Mouse (Mus musculus) lung, adult 2 months (tissue): Measurements from ENCODE around the gene Prm1.

Source experiments
- CTCF ChIP-seq: fragments of 200-500 bp; IDR thresholded peaks from 2 replicates; pipeline ENCODE4 v1.5.1; 2011; ENCODE audit warnings: mild to moderate bottlenecking, low read length, control low read depth; ENCODE audit not compliant: insufficient read depth
- POLR2A ChIP-seq: fragments of 200-500 bp; IDR thresholded peaks from 2 replicates; pipeline ENCODE4 v1.6.1; 2011; ENCODE audit warnings: low read depth, mild to moderate bottlenecking, control low read depth, low read length, borderline replicate concordance; ENCODE audit errors: extremely low read depth

DNA sequence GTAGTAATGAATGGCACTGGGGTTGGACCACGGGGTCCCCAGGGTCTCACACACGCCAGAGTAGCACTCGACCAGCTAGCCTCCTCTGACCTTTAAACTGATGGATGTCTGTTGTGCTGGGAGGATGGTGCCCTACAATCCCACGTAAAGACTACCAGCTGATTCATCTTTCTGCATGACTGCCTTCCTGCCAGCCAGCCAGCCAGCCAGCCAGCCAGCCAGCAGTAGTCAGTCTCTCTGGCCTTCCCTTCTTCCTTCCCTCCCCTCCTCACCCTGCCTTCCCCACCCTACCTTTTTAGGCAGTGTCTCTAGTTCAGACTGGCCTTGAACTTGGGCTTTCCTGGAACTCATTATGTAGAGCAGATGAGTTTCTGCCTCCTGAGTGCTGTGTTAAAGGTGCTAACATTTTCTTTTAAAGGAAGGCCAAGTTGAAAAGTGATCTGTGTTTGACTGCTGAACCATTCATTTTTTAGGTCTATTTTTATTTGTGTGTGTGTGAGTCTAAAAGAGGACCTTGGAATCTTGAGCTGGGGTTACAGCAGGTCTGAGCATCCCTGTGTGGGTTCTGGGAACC lies 36.7 kb upstream of the Prm1 start:
- no peak for TF ChIP-seq CTCF
- no peak for TF ChIP-seq POLR2A
